ENCODE assay signal across 8 mouse cellular contexts in the genomic region with DNA sequence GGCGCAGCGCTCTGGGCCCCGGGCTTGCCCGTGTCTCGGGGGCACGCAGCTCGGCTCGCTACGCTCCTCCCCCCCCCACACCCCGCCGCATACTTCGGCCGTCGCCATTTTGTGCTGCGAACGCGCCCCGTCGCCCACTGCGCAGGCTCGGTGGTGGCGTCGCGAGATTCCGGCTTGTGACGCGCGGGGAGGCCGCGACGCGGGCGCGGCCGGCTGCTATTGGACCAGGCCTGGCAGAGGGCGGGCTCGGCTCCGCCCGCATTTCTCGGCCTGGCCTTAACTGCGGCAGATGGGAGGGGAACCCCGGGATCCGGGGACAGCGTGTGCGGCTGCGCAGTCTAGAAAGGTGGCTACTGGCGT. TPM values are rescaled to one million over a fixed set of nuclear protein-coding genes. Genes with fewer than 3 reads are reported as not detected.
DNase-seq lines count a peak whose midpoint lies in the region; ATAC-seq and TF ChIP-seq lines count a peak whose summit lies in the region.

No protein-coding gene starts in this region.

- peak overlapping the region; percentile 89 for H3K9ac ChIP-seq in ES-Bruce4 (ENCODE audit: low read depth, poor library complexity, severe bottlenecking)
- peak overlapping the region; percentile 91 for H3K9ac ChIP-seq in forebrain, embryonic 13.5 days

- no peaks in the 10 kb centered on the region for H3K27me3 ChIP-seq in ES-Bruce4 (ENCODE audit: control insufficient read depth, insufficient read depth, low read length, poor library complexity, severe bottlenecking)
- no peaks in the 10 kb centered on the region for H3K27me3 ChIP-seq in forebrain, embryonic 13.5 days

- DNase-seq in heart, postnatal 14 days, result peak; percentile 97 to 98
- peak; percentile 94 to 97 for DNase-seq in layer of hippocampus, adult 18-20 months (ENCODE audit: low spot score in 2 of 2)
- peak; percentile 94 for DNase-seq in lung, adult 2 months
- DNase-seq in thymus, adult 18-20 months, result peak; percentile 92 to 95

- no peaks in the 10 kb centered on the region for H3K9me3 ChIP-seq in ES-Bruce4 (replicated peaks; ENCODE audit: control insufficient read depth, insufficient read depth, low read length, poor library complexity, severe bottlenecking)
- H3K9me3 ChIP-seq in forebrain, embryonic 13.5 days (replicated peaks), result no peaks in the 10 kb centered on the region

- peak overlapping the region; percentile 81 for H3K4me3 ChIP-seq in ES-Bruce4 (ENCODE audit: low read depth, low read length)
- peak overlapping the region; percentile 95 for H3K4me3 ChIP-seq in forebrain, embryonic 13.5 days
- peak overlapping the region; percentile 98 for H3K4me3 ChIP-seq in lung, adult 2 months (replicated peaks; ENCODE audit: extremely low read depth, low read depth, low read length)

- TF ChIP-seq CTCF in ES-Bruce4 (IDR thresholded peaks at IDR 0.05; ENCODE audit: low read depth, low read length), result no peak
- TF ChIP-seq CTCF in lung, adult 2 months (IDR thresholded peaks at IDR 0.05; ENCODE audit: insufficient read depth, low read length), result no peak

- no peak for TF ChIP-seq EP300 in ES-Bruce4 (IDR thresholded peaks at IDR 0.05; ENCODE audit: insufficient read depth, low read depth, low read length)

- intact Hi-C loops in heart, postnatal 14 days (cut with DNase I), result no loop called here

- H3K4me1 ChIP-seq in ES-Bruce4 (ENCODE audit: control insufficient read depth, insufficient read depth, low read length), result no peaks in the 10 kb centered on the region
- H3K4me1 ChIP-seq in forebrain, embryonic 13.5 days, result peaks cover 10% of the 10 kb centered on the region
- H3K4me1 ChIP-seq in lung, adult 2 months (ENCODE audit: control insufficient read depth, insufficient read depth, low read length), result peaks cover 12% of the 10 kb centered on the region

- peak overlapping the region; percentile 54; the same call in 1 of the 2 replicates for H3K27ac ChIP-seq in ES-Bruce4 (ENCODE audit: insufficient read depth, low read length)
- peak overlapping the region; percentile 93 for H3K27ac ChIP-seq in forebrain, embryonic 13.5 days

- H3K36me3 ChIP-seq in ES-Bruce4 (ENCODE audit: control insufficient read depth, insufficient read depth, low read length, poor library complexity, severe bottlenecking), result peaks cover 40% of the 10 kb centered on the region
- H3K36me3 ChIP-seq in forebrain, embryonic 13.5 days (ENCODE audit: poor library complexity, severe bottlenecking), result peaks cover 34% of the 10 kb centered on the region

- no peak for TF ChIP-seq POLR2A in ES-Bruce4 (IDR thresholded peaks at IDR 0.05; ENCODE audit: insufficient read depth, low read length)
- TF ChIP-seq POLR2A in lung, adult 2 months (IDR thresholded peaks at IDR 0.05; ENCODE audit: borderline replicate concordance, extremely low read depth, low read depth, low read length), result peak; percentile 36; the same call in 1 of the 2 replicates

- under 1% methylated on average over 43 of the region's 47 CpGs for WGBS in forebrain, embryonic 13.5 days
- under 1% methylated on average over 47 of the region's 47 CpGs for WGBS in lung, adult 2 months

- ATAC-seq in cerebellum, adult (ENCODE audit: insufficient number of reproducible peaks, low FRiP score, low TSS enrichment), result peak; percentile 95
- ATAC-seq in forebrain, embryonic 13.5 days, result peak; percentile 99
- peak; percentile 73 for ATAC-seq in neutrophil, adult 5-6 weeks (ENCODE audit: extremely low read depth, insufficient number of reproducible peaks, low FRiP score, poor library complexity, severe bottlenecking)

- peak overlapping the region; percentile 76 for H3K4me2 ChIP-seq in forebrain, embryonic 13.5 days

RNA-seq across cellular contexts. Expression of a gene that starts 0.7 kb away (rescaled TPM):
- polyA plus RNA-seq in ES-Bruce4 (2011; ENCODE audit: insufficient read depth, insufficient read length, low read depth, missing spikeins), result 605 and 614 TPM in 2 replicates
- 528 and 549 TPM in 2 replicates for polyA plus RNA-seq in forebrain, embryonic 13.5 days (2015; fragmentation: Nextera tagmentation; extraction: Ambion mirVana)
- 100 to 1,000 TPM; 146 to 212 TPM for total RNA-seq in heart, postnatal 14 days (2021)
- 100 to 1,000 TPM; 278 to 306 TPM for total RNA-seq in layer of hippocampus, adult 18-20 months (2021)
- 364 and 550 TPM in 2 replicates for polyA plus RNA-seq in lung, adult 2 months (2012; rRNA removed)
- total RNA-seq in neutrophil, adult 5-6 weeks (2017), result 1,537 and 1,538 TPM in 2 replicates

RNA-seq across cellular contexts. Expression of a gene that starts 22.5 kb away (rescaled TPM):
- not detected in 2 replicates for polyA plus RNA-seq in ES-Bruce4 (2011; ENCODE audit: insufficient read depth, insufficient read length, low read depth, missing spikeins)
- 0.54 and 0.62 TPM in 2 replicates for polyA plus RNA-seq in forebrain, embryonic 13.5 days (2015; fragmentation: Nextera tagmentation; extraction: Ambion mirVana)
- total RNA-seq in heart, postnatal 14 days (2021), result not detected
- total RNA-seq in layer of hippocampus, adult 18-20 months (2021), result not detected
- 0.11 and 0.50 TPM in 2 replicates for polyA plus RNA-seq in lung, adult 2 months (2012; rRNA removed)
- total RNA-seq in neutrophil, adult 5-6 weeks (2017), result 0.47 and 1.4 TPM in 2 replicates

Comparison
In these comparisons a context has a peak if more than half of its experiments do, and no peak if none do; other contexts are left out.
1. Peak in every context shown above with its lines: DNase-seq, ATAC-seq, H3K4me3 ChIP-seq and H3K27ac ChIP-seq.